Comparison of ENCODE assay signal across 19 mouse cellular contexts in the genomic region with DNA sequence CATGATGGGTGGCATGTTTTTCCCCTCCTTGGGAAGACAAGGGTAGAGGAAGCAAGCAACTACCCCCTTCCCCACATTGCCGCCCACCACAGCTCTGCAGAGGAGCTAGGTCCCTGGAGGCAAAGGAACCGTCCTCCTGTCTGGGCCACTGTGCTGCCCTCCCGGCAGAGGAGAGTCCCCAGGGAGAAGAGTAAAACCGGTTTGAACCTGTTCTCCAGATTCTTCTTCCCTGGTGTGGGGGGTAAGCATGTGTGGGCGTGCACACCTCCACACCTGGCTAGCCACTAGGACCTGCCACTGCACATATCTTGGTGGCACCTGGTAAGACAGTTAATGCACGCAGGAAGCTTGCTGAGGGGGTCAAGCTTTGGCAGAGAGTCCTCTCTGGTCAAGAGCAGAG. TPM values are rescaled to one million over a fixed set of nuclear protein-coding genes. Genes with fewer than 3 reads are reported as not detected.
DNase-seq lines count a peak whose midpoint lies in the region; ATAC-seq lines count a peak whose summit lies in the region.
"Had no signal": no experiment of that assay in that cellular context is flagged by ENCODE, and none has a peak within 500 bp of the region (broad histone marks: within the 10 kb centered on the region; RNA-seq: fewer than 3 reads in every experiment).

No protein-coding gene starts in this region.

- no peak for DNase-seq in hindbrain, embryonic 14.5 days (ENCODE audit: low spot score)
- peak; percentile 20 for DNase-seq in urinary bladder, postnatal 36 days (ENCODE audit: low spot score in 2 of 2)
- DNase-seq in urinary bladder, adult 2 months (ENCODE audit: low spot score) = no peak
- DNase-seq in thymus, postnatal 0 days (ENCODE audit: low spot score) = no peak
- no peak for DNase-seq in lung, postnatal 4 days
- DNase-seq: adrenal gland, adult 8-10 months; cerebellum, adult 18-20 months; gastrocnemius, postnatal 10 days; heart, postnatal 36 days; lung, postnatal 14 days; right cerebral cortex, postnatal 25 days had no signal

- no peak overlapping the region for H3K27ac ChIP-seq in hindbrain, embryonic 14.5 days
- no peak overlapping the region for H3K27ac ChIP-seq in hindbrain, embryonic 16.5 days (ENCODE audit: low read depth, low read length)
- H3K27ac ChIP-seq in limb, embryonic 12.5 days = peak overlapping the region; percentile 41
- H3K27ac ChIP-seq: kidney, embryonic 15.5 days; layer of hippocampus, adult 2 months had no signal

- WGBS in hindbrain, embryonic 14.5 days = 67% methylated on average over 6 of the region's 6 CpGs
- WGBS in hindbrain, embryonic 16.5 days = 77% methylated on average over 6 of the region's 6 CpGs
- WGBS in limb, embryonic 12.5 days = 67% methylated on average over 6 of the region's 6 CpGs

- no peaks in the 10 kb centered on the region for H3K27me3 ChIP-seq in hindbrain, embryonic 14.5 days (ENCODE audit: control insufficient read depth, insufficient read depth, low read length)
- H3K27me3 ChIP-seq in hindbrain, embryonic 16.5 days (replicated peaks; ENCODE audit: control insufficient read depth, insufficient read depth, low read length) = no peaks in the 10 kb centered on the region
- H3K27me3 ChIP-seq in limb, embryonic 12.5 days = no peaks in the 10 kb centered on the region
- H3K27me3 ChIP-seq: kidney, embryonic 15.5 days had no signal

- no peaks in the 10 kb centered on the region for H3K36me3 ChIP-seq in hindbrain, embryonic 14.5 days (replicated peaks; ENCODE audit: control insufficient read depth, insufficient read depth)
- H3K36me3 ChIP-seq in hindbrain, embryonic 16.5 days (ENCODE audit: control insufficient read depth, insufficient read depth, low read length) = no peaks in the 10 kb centered on the region
- no peaks in the 10 kb centered on the region for H3K36me3 ChIP-seq in limb, embryonic 12.5 days
- H3K36me3 ChIP-seq: kidney, embryonic 15.5 days had no signal

- no peak overlapping the region for H3K9ac ChIP-seq in hindbrain, embryonic 14.5 days
- no peak overlapping the region for H3K9ac ChIP-seq in hindbrain, embryonic 16.5 days (ENCODE audit: low read depth, low read length)
- H3K9ac ChIP-seq in limb, embryonic 12.5 days (replicated peaks) = no peak overlapping the region
- H3K9ac ChIP-seq: kidney, embryonic 15.5 days had no signal

- no peak overlapping the region for H3K4me2 ChIP-seq in hindbrain, embryonic 14.5 days (replicated peaks)
- H3K4me2 ChIP-seq in hindbrain, embryonic 16.5 days (ENCODE audit: low read length) = no peak overlapping the region
- H3K4me2 ChIP-seq in limb, embryonic 12.5 days = no peak overlapping the region
- H3K4me2 ChIP-seq: kidney, embryonic 15.5 days; midbrain, embryonic 11.5 days had no signal

- no peaks in the 10 kb centered on the region for H3K9me3 ChIP-seq in hindbrain, embryonic 14.5 days (ENCODE audit: control insufficient read depth, low read length)
- H3K9me3 ChIP-seq in hindbrain, embryonic 16.5 days (ENCODE audit: control insufficient read depth, low read length) = no peaks in the 10 kb centered on the region
- H3K9me3 ChIP-seq in limb, embryonic 12.5 days = no peaks in the 10 kb centered on the region
- H3K9me3 ChIP-seq: kidney, embryonic 15.5 days had no signal

- H3K4me3 ChIP-seq in hindbrain, embryonic 14.5 days (replicated peaks; ENCODE audit: low read length) = no peak overlapping the region
- no peak overlapping the region for H3K4me3 ChIP-seq in hindbrain, embryonic 16.5 days (ENCODE audit: low read length)
- no peak overlapping the region for H3K4me3 ChIP-seq in limb, embryonic 12.5 days (replicated peaks)
- H3K4me3 ChIP-seq: kidney, embryonic 15.5 days; layer of hippocampus, adult 2 months; myocyte had no signal

- H3K4me1 ChIP-seq in hindbrain, embryonic 14.5 days (replicated peaks; ENCODE audit: control insufficient read depth, insufficient read depth, low read length) = no peaks in the 10 kb centered on the region
- no peaks in the 10 kb centered on the region for H3K4me1 ChIP-seq in hindbrain, embryonic 16.5 days (ENCODE audit: control insufficient read depth, insufficient read depth, low read depth, low read length)
- no peaks in the 10 kb centered on the region; the same call in 1 of the 2 replicates for H3K4me1 ChIP-seq in limb, embryonic 12.5 days (replicated peaks)

- ATAC-seq in hindbrain, embryonic 14.5 days (ENCODE audit: low FRiP score) = 0 out of 2 replicates have a peak, but pooled peaks have one; percentile 24
- no peak for ATAC-seq in hindbrain, embryonic 16.5 days
- ATAC-seq in limb, embryonic 12.5 days (ENCODE audit: insufficient number of reproducible peaks, insufficient read depth, low FRiP score, low TSS enrichment, low read depth) = peak; percentile 56; the same call in 1 of the 2 replicates
- ATAC-seq: forebrain, embryonic 14.5 days; inflammation-experienced regulatory T-cells, adult 6 months had no signal

RNA-seq across cellular contexts. Expression of a gene that starts 43.2 kb away (rescaled TPM):
- 5.8 and 6.7 TPM in 2 replicates for polyA plus RNA-seq in hindbrain, embryonic 14.5 days (2014; fragmentation: Nextera tagmentation; extraction: Ambion mirVana)
- polyA plus RNA-seq in hindbrain, embryonic 16.5 days (2015; fragmentation: Nextera tagmentation; extraction: Ambion mirVana) = 6.4 and 6.9 TPM in 2 replicates
- polyA plus RNA-seq in urinary bladder, adult 2 months (2012; rRNA removed) = 34.7 and 38.2 TPM in 2 replicates
- 19.3 and 19.9 TPM in 2 replicates for polyA plus RNA-seq in limb, embryonic 12.5 days (2016; fragmentation: Nextera tagmentation; extraction: Ambion mirVana)
- polyA plus RNA-seq in thymus, postnatal 0 days (2015; fragmentation: Nextera tagmentation; extraction: Ambion mirVana) = 3.2 and 4.5 TPM in 2 replicates

Comparison
In these comparisons a context has a peak if more than half of its experiments do, and no peak if none do; other contexts are left out.
1. DNase-seq: peak in urinary bladder, postnatal 36 days (2 of 2); none in hindbrain, embryonic 14.5 days (single experiment), urinary bladder, adult 2 months (single experiment), thymus, postnatal 0 days (single experiment) and lung, postnatal 4 days (0 of 2).